Mouse (Mus musculus) bone marrow, adult 2 months (tissue): ENCODE data around the gene Pxdn.

Source experiments
- CTCF ChIP-seq: fragments of 200-500 bp; IDR thresholded peaks from 2 replicates; pipeline ENCODE4 v1.5.1; 2011; ENCODE audit warnings: low read length, control low read depth; ENCODE audit not compliant: control insufficient read depth, insufficient read depth
- POLR2A ChIP-seq: fragments of 200-500 bp; IDR thresholded peaks from 2 replicates; pipeline ENCODE4 v1.6.1; 2011; ENCODE audit warnings: low read depth, mild to moderate bottlenecking, control low read depth, low read length, borderline replicate concordance; ENCODE audit not compliant: control insufficient read depth

DNA sequence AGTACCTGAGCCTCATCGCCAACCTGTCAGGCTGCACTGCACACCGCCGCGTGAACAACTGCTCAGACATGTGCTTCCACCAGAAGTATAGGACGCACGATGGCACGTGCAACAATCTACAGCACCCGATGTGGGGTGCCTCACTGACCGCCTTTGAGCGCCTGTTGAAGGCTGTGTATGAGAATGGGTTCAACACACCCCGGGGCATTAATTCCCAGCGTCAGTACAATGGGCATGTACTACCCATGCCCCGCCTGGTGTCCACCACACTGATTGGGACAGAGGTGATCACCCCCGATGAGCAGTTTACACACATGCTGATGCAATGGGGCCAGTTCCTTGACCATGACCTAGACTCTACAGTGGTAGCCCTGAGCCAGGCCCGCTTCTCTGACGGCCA is 64.5 kb downstream of the Pxdn start:
- TF ChIP-seq CTCF, result no peak
- TF ChIP-seq POLR2A, result no peak
